Mouse (Mus musculus): ENCODE results near the gene Nat8f1.

- TF ChIP-seq HCFC1 (IDR thresholded peaks at IDR 0.05; ENCODE audit: borderline replicate concordance, insufficient read depth, low read length) (no peak), MAFK (IDR thresholded peaks at IDR 0.05; ENCODE audit: insufficient read depth, low read depth, low read length) (no peak), ZC3H11A (IDR thresholded peaks at IDR 0.05; ENCODE audit: borderline replicate concordance, low read depth, low read length) (no peak), CHD2 (IDR thresholded peaks at IDR 0.05; ENCODE audit: low read depth, low read length) (no peak), ZNF384 (IDR thresholded peaks at IDR 0.05; ENCODE audit: low read depth, low read length) (no peak)
Observed at GRCm38 (mm10) chr6:85916596-85916995, 1.1 kb upstream of the Nat8f1 start.
